Mouse (Mus musculus) MEL (cell line): ENCODE measurements at regions not wholly inside any gene's neighbourhood (a gene's known extent, or its start where the extent isn't known, plus 50 kb on each side); places are given as distances from the start of the nearest gene placed in this dataset.
A peak's percentile ranks its signal among the peaks of the same experiment; 100 is the strongest.

Source experiments
- DNase-seq: peaks from one replicate; pipeline ENCODE4 v3.0.0; 2011; ENCODE audit warnings: low read depth, low spot score
- H3K27ac ChIP-seq: 2 replicates; pipeline ENCODE4 v1.5.1; 2012; ENCODE audit warnings: low read depth, mild to moderate bottlenecking, control low read depth, low read length, moderate library complexity; ENCODE audit not compliant: control insufficient read depth
- H3K27me3 ChIP-seq, 2 experiments: fragments of 150-350 bp in 1 of 2; sonication (generic) in 1 of 2; 2 replicates each; pipeline ENCODE4 v1.6.1; 2012; ENCODE audit warnings: low read length in 2 of 2, mild to moderate bottlenecking in 2 of 2, improper control_type of control experiment in 1 of 2, moderate library complexity in 1 of 2; ENCODE audit not compliant: insufficient read depth in 2 of 2, control insufficient read depth in 1 of 2
- H3K36me3 ChIP-seq, 2 experiments: 2 replicates each; pipeline ENCODE4 v1.6.1; 2012 to 2014; ENCODE audit warnings: low read length in 2 of 2, improper control_type of control experiment in 1 of 2, inconsistent platforms in 1 of 2, mild to moderate bottlenecking in 1 of 2; ENCODE audit not compliant: insufficient read depth in 2 of 2, control insufficient read depth in 1 of 2
- H3K4me1 ChIP-seq, 2 experiments: fragments of 150-350 bp in 1 of 2; sonication (generic) in 1 of 2; 2 replicates each; pipeline ENCODE4 v1.6.1; 2012; ENCODE audit warnings: low read length in 2 of 2, improper control_type of control experiment in 1 of 2, mild to moderate bottlenecking in 1 of 2; ENCODE audit not compliant: insufficient read depth in 2 of 2, control insufficient read depth in 1 of 2
- H3K4me3 ChIP-seq, 2 experiments: fragments of 150-350 bp in 1 of 2; sonication (generic) in 1 of 2; 2 replicates each; pipeline ENCODE4 v1.5.1; 2012; ENCODE audit warnings: low read depth in 2 of 2, low read length in 2 of 2, mild to moderate bottlenecking in 2 of 2, moderate library complexity in 2 of 2, control low read depth in 1 of 2, improper control_type of control experiment in 1 of 2; ENCODE audit not compliant: control insufficient read depth in 1 of 2, insufficient read depth in 1 of 2
- H3K79me2 ChIP-seq: 2 replicates; pipeline ENCODE4 v1.6.1; 2012; ENCODE audit warnings: mild to moderate bottlenecking, low read length, moderate library complexity; ENCODE audit not compliant: control insufficient read depth, poor library complexity, insufficient read depth
- H3K9ac ChIP-seq: 2 replicates; pipeline ENCODE4 v1.6.1; 2012; ENCODE audit warnings: low read depth, mild to moderate bottlenecking, control low read depth, low read length, moderate library complexity; ENCODE audit not compliant: control insufficient read depth, poor library complexity, severe bottlenecking
- H3K9me3 ChIP-seq: fragments of 150-350 bp; sonication (generic); replicated peaks from 2 replicates; pipeline ENCODE4 v1.6.1; 2012; ENCODE audit warnings: mild to moderate bottlenecking, low read length, improper control_type of control experiment, moderate library complexity; ENCODE audit not compliant: insufficient read depth
- CHD2 ChIP-seq: IDR thresholded peaks from 2 replicates; pipeline ENCODE4 v1.6.1; 2011; ENCODE audit warnings: low read length, improper control_type of control experiment
- CTCF ChIP-seq, 3 experiments: IDR thresholded peaks in 2 of 3; conservative IDR thresholded peaks in 1 of 3; 2 replicates each; pipeline ENCODE4 v1.5.1; 2011 to 2012; ENCODE audit warnings: low read length in 3 of 3, low read depth in 2 of 3, mild to moderate bottlenecking in 2 of 3, improper control_type of control experiment in 1 of 3, inconsistent platforms in 1 of 3, mixed read lengths in 1 of 3, moderate library complexity in 1 of 3; ENCODE audit not compliant: control insufficient read depth in 1 of 3, insufficient read depth in 1 of 3, poor library complexity in 1 of 3, severe bottlenecking in 1 of 3
- E2F4 ChIP-seq: IDR thresholded peaks from 2 replicates; pipeline ENCODE4 v1.6.1; 2011; ENCODE audit warnings: low read depth, low read length, improper control_type of control experiment, borderline replicate concordance
- EP300 ChIP-seq, 2 experiments: IDR thresholded peaks; 2 replicates each; pipeline ENCODE4 v1.6.1; 2011; ENCODE audit warnings: improper control_type of control experiment in 2 of 2, low read length in 2 of 2, low read depth in 1 of 2, mild to moderate bottlenecking in 1 of 2
- ETS1 ChIP-seq: IDR thresholded peaks from 2 replicates; pipeline ENCODE4 v1.6.1; 2012; ENCODE audit warnings: low read depth, mild to moderate bottlenecking, inconsistent platforms, low read length, improper control_type of control experiment, moderate library complexity
- GATA1 ChIP-seq: IDR thresholded peaks from 2 replicates; pipeline ENCODE4 v1.6.1; 2011; ENCODE audit warnings: low read depth, low read length, improper control_type of control experiment
- HCFC1 ChIP-seq: IDR thresholded peaks from 2 replicates; pipeline ENCODE4 v1.6.1; 2012; ENCODE audit warnings: low read depth, mild to moderate bottlenecking, inconsistent platforms, low read length, improper control_type of control experiment, moderate library complexity
- JUND ChIP-seq: IDR thresholded peaks from 2 replicates; pipeline ENCODE4 v1.6.1; 2011; ENCODE audit warnings: low read depth, mild to moderate bottlenecking, improper control_type of control experiment, low read length
- KAT2A ChIP-seq: conservative IDR thresholded peaks from 2 replicates; pipeline ENCODE4 v1.6.1; 2012; ENCODE audit warnings: low read depth, low read length, improper control_type of control experiment, inconsistent platforms
- MAFK ChIP-seq: IDR thresholded peaks from 2 replicates; pipeline ENCODE4 v1.6.1; 2011; ENCODE audit warnings: low read depth, mild to moderate bottlenecking, low read length, improper control_type of control experiment, borderline replicate concordance
- MAZ ChIP-seq: IDR thresholded peaks from 2 replicates; pipeline ENCODE4 v1.6.1; 2012; ENCODE audit warnings: low read depth, mild to moderate bottlenecking, inconsistent platforms, low read length, improper control_type of control experiment
- MEF2A ChIP-seq: IDR thresholded peaks from 2 replicates; pipeline ENCODE4 v1.6.1; 2014; ENCODE audit warnings: low read depth, mild to moderate bottlenecking, inconsistent platforms, low read length, improper control_type of control experiment; ENCODE audit not compliant: poor library complexity, insufficient replicate concordance, severe bottlenecking; ENCODE audit errors: extremely low read depth
- MXI1 ChIP-seq: IDR thresholded peaks from 2 replicates; pipeline ENCODE4 v1.6.1; 2011; ENCODE audit warnings: mild to moderate bottlenecking, low read depth, low read length, improper control_type of control experiment
- MYB ChIP-seq: IDR thresholded peaks from 2 replicates; pipeline ENCODE4 v1.6.1; 2011; ENCODE audit warnings: mild to moderate bottlenecking, low read depth, low read length, improper control_type of control experiment
- MYC ChIP-seq: IDR thresholded peaks from 2 replicates; pipeline ENCODE4 v1.6.1; 2011; ENCODE audit warnings: low read depth, mild to moderate bottlenecking, low read length, improper control_type of control experiment, moderate library complexity
- POLR2AphosphoS2 ChIP-seq: IDR thresholded peaks from 2 replicates; pipeline ENCODE4 v1.6.1; 2011; ENCODE audit warnings: low read length, improper control_type of control experiment
- RAD21 ChIP-seq: IDR thresholded peaks from 2 replicates; pipeline ENCODE4 v1.6.1; 2011; ENCODE audit warnings: mild to moderate bottlenecking, low read depth, low read length, improper control_type of control experiment
- SIN3A ChIP-seq: IDR thresholded peaks from 2 replicates; pipeline ENCODE4 v1.6.1; 2012; ENCODE audit warnings: low read length, improper control_type of control experiment, inconsistent platforms
- SMC3 ChIP-seq: IDR thresholded peaks from 2 replicates; pipeline ENCODE4 v1.6.1; 2011; ENCODE audit warnings: low read depth, low read length, improper control_type of control experiment
- TBP ChIP-seq: IDR thresholded peaks from 2 replicates; pipeline ENCODE4 v1.8.0; 2011; ENCODE audit warnings: low read depth, low read length, improper control_type of control experiment
- UBTF ChIP-seq: IDR thresholded peaks from 2 replicates; pipeline ENCODE4 v1.6.1; 2012; ENCODE audit warnings: low read depth, mild to moderate bottlenecking, inconsistent platforms, low read length, improper control_type of control experiment, moderate library complexity, borderline replicate concordance; ENCODE audit not compliant: insufficient read depth
- USF2 ChIP-seq, 2 experiments: IDR thresholded peaks; 2 replicates each; pipeline ENCODE4 v1.6.1; 2011 to 2012; ENCODE audit warnings: improper control_type of control experiment in 2 of 2, low read length in 2 of 2, borderline replicate concordance in 1 of 2, inconsistent platforms in 1 of 2, low read depth in 1 of 2, mild to moderate bottlenecking in 1 of 2; ENCODE audit not compliant: insufficient read depth in 1 of 2
- ZC3H11A ChIP-seq: IDR thresholded peaks from 2 replicates; pipeline ENCODE4 v1.6.1; 2012; ENCODE audit warnings: low read depth, mild to moderate bottlenecking, inconsistent platforms, low read length, improper control_type of control experiment
- ZMIZ1 ChIP-seq: IDR thresholded peaks from 2 replicates; pipeline ENCODE4 v1.6.1; 2012; ENCODE audit warnings: low read depth, mild to moderate bottlenecking, inconsistent platforms, low read length, improper control_type of control experiment, moderate library complexity
- ZNF384 ChIP-seq: IDR thresholded peaks from 2 replicates; pipeline ENCODE4 v1.6.1; 2012; ENCODE audit warnings: low read depth, mild to moderate bottlenecking, inconsistent platforms, low read length, improper control_type of control experiment

DNA sequence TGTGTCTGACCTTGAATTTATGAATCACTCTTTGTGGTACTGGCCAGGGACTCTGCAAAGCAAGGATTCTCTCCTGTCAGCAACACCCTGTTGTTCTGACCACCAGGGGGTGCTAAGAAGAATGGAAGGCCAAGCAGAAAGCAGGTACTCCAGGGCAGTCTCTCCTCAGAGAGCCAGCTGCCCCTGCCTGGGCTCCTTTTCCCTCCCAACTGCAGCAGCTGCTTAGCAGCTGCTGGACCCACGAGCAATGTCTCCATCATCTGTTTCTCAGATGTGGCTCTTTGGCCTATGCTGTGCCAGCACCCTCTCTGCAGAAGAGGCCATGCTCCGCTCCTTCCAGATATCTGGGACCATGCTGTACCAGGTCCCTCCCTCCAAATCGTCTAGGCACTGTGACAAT is 124.9 kb downstream of the Abhd5 start:
- no peak overlapping the region for H3K27ac ChIP-seq
- H3K4me1 ChIP-seq = no peaks in the 10 kb centered on the region
- no peak overlapping the region for H3K9ac ChIP-seq
- no peaks in the 10 kb centered on the region for H3K79me2 ChIP-seq
- H3K36me3 ChIP-seq = no peaks in the 10 kb centered on the region; a peak in 1 of 4 replicates
- TF ChIP-seq SMC3 (peak; percentile 34), MEF2A (no peak), CTCF (IDR thresholded peaks at IDR 0.05 in 2 of 3, conservative IDR thresholded peaks at IDR 0.05 in 1 of 3; ENCODE audit: control insufficient read depth in 1 of 3, insufficient read depth in 1 of 3, low read depth in 2 of 3, low read length in 3 of 3, poor library complexity in 1 of 3, severe bottlenecking in 1 of 3) (peak; percentile 26 to 43 (median 35); a peak in 5 of 6 replicates)
- H3K27me3 ChIP-seq = no peaks in the 10 kb centered on the region; a peak in 1 of 4 replicates
- H3K4me3 ChIP-seq = no peak overlapping the region
- H3K9me3 ChIP-seq = no peaks in the 10 kb centered on the region
- peak; percentile 11 for DNase-seq

DNA sequence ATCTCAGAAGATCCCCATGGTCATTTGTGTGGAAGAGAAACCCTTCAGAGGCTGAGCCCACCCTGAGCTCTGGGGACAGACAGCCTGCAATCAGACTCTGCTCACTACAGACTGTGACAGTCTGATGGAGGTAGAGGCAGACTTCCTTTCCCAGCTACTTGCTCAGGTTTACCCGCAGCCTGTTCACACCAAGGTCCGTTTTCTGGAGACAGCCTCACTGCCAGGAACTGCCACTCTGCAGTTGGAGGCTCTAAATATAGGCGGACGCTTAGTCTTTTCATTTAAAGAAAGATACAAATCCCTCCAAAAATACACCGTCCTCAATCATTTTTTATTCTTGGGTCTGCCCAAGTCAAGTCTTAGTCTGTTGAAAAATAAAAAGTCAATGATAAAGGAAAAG is 135.6 kb downstream of the Abhd5 start:
- no peaks in the 10 kb centered on the region for H3K79me2 ChIP-seq
- no peak overlapping the region for H3K9ac ChIP-seq
- H3K4me1 ChIP-seq = no peaks in the 10 kb centered on the region
- no peak for TF ChIP-seq MYC
- no peak for TF ChIP-seq CTCF (IDR thresholded peaks at IDR 0.05 in 2 of 3, conservative IDR thresholded peaks at IDR 0.05 in 1 of 3; ENCODE audit: control insufficient read depth in 1 of 3, insufficient read depth in 1 of 3, low read depth in 2 of 3, low read length in 3 of 3, poor library complexity in 1 of 3, severe bottlenecking in 1 of 3)
- TF ChIP-seq EP300 (IDR thresholded peaks at IDR 0.05; ENCODE audit: low read depth in 1 of 2, low read length in 2 of 2) = no peak
- TF ChIP-seq RAD21 = no peak
- no peak for TF ChIP-seq MAZ
- TF ChIP-seq CHD2 = no peak
- no peak for TF ChIP-seq KAT2A
- TF ChIP-seq MXI1 = no peak
- no peak for TF ChIP-seq ZC3H11A
- no peak for TF ChIP-seq JUND
- no peak for TF ChIP-seq ZMIZ1
- no peak for TF ChIP-seq E2F4
- TF ChIP-seq, all 39 proteins: peak for 0
- no peaks in the 10 kb centered on the region for H3K9me3 ChIP-seq
- H3K4me3 ChIP-seq = no peak overlapping the region
- no peaks in the 10 kb centered on the region for H3K36me3 ChIP-seq
- H3K27me3 ChIP-seq = no peaks in the 10 kb centered on the region
- H3K27ac ChIP-seq = no peak overlapping the region
- no peak for DNase-seq

DNA sequence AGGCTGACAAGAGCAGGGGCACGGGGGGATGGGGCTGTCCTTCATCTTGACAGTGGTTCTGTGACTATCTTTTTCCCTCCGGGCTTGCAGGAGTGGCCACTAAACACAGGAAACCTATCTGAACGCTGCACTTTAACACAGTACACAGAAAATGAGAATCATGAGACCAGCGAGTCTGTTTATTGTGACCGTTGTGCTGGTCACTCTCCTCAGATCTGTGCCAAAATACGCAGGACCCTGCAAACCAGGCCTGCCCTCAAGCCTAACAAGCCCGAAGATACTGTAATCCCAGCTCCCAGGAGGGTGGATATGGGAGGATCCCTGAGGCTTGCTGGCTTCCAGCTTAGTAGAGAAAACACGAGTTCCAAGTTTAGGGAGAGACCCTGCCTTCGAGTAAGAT is 143.3 kb downstream of the Abhd5 start:
- no peaks in the 10 kb centered on the region for H3K27me3 ChIP-seq
- H3K9ac ChIP-seq = no peak overlapping the region
- no peaks in the 10 kb centered on the region for H3K4me1 ChIP-seq
- H3K4me3 ChIP-seq = no peak overlapping the region
- H3K9me3 ChIP-seq = no peaks in the 10 kb centered on the region
- no peaks in the 10 kb centered on the region for H3K36me3 ChIP-seq
- no peak for DNase-seq
- H3K79me2 ChIP-seq = no peaks in the 10 kb centered on the region
- H3K27ac ChIP-seq = no peak overlapping the region
- no peak for TF ChIP-seq SIN3A
- no peak for TF ChIP-seq TBP
- TF ChIP-seq ETS1 = no peak
- TF ChIP-seq USF2 (IDR thresholded peaks at IDR 0.05; ENCODE audit: borderline replicate concordance in 1 of 2, insufficient read depth in 1 of 2, low read depth in 1 of 2, low read length in 2 of 2) = no peak
- no peak for TF ChIP-seq UBTF
- TF ChIP-seq KAT2A = no peak
- TF ChIP-seq RAD21 = no peak
- TF ChIP-seq MAZ = no peak
- no peak for TF ChIP-seq HCFC1
- TF ChIP-seq POLR2AphosphoS2 = no peak
- TF ChIP-seq ZNF384 = no peak
- no peak for TF ChIP-seq GATA1
- TF ChIP-seq SMC3 = no peak
- TF ChIP-seq MAFK = no peak
- TF ChIP-seq MYB = no peak
- TF ChIP-seq EP300 (IDR thresholded peaks at IDR 0.05; ENCODE audit: low read depth in 1 of 2, low read length in 2 of 2) = no peak
- TF ChIP-seq ZMIZ1 = no peak
